Mouse (Mus musculus) embryonic facial prominence, embryonic 13.5 days (tissue): Measurements from ENCODE around the gene Rph3a. TPM values are rescaled to one million over a fixed set of nuclear protein-coding genes. Genes with fewer than 3 reads are reported as not detected.

Experiments
- polyA plus RNA-seq: library from polyadenylated mRNA; unstranded; fragments of >200 nt; fragmentation: Nextera tagmentation; extraction: Ambion mirVana; gene quantifications from 2 replicates; pipeline ENCODE4 v1.2.1, GENCODE M21; 2015

The Rph3a gene
- polyA plus RNA-seq, 1 experiment from 2014 or later, result 0.15 TPM

Other genes with a start within 250 kb of the Rph3a start
- 0.11 and 0.25 TPM in 2 replicates for gene Oas3, start 232.4 kb downstream of the Rph3a start, polyA plus RNA-seq
- not detected in 2 replicates for gene Oas1e, start 214.6 kb downstream of the Rph3a start, polyA plus RNA-seq
- 0.32 and 0.46 TPM in 2 replicates for gene Oas1c, start 197.6 kb downstream of the Rph3a start, polyA plus RNA-seq
- not detected in 2 replicates for gene Oas1f, start 162.7 kb downstream of the Rph3a start, polyA plus RNA-seq
- not detected in 2 replicates for gene Oas1h, start 148.7 kb downstream of the Rph3a start, polyA plus RNA-seq
- gene Oas1g, start 122.5 kb downstream of the Rph3a start, polyA plus RNA-seq, result 0.14 and 0.59 TPM in 2 replicates
- gene Oas1a, start 102.6 kb downstream of the Rph3a start, polyA plus RNA-seq, result 1.2 and 1.5 TPM in 2 replicates
- not detected in 2 replicates for gene Oas1d, start 95.6 kb downstream of the Rph3a start, polyA plus RNA-seq
- gene Ptpn11, start 181.3 kb upstream of the Rph3a start, polyA plus RNA-seq, result 23.1 and 26.3 TPM in 2 replicates
- 726 and 753 TPM in 2 replicates for gene Rpl6, start 194.4 kb upstream of the Rph3a start, polyA plus RNA-seq
- 4.7 and 7.1 TPM in 2 replicates for gene Hectd4, start 210.1 kb upstream of the Rph3a start, polyA plus RNA-seq